Mouse (Mus musculus) CH12.LX (cell line): ENCODE data around the gene Pdcd2. TPM values are rescaled to one million over a fixed set of nuclear protein-coding genes. Genes with fewer than 3 reads are reported as not detected.

ENCODE experiments used
- DNase-seq: peaks from one replicate; pipeline ENCODE4 v3.0.0-alpha.2; 2013; ENCODE audit errors: extremely low read depth
- H3K27ac ChIP-seq: 2 replicates; pipeline ENCODE4 v1.5.1; 2012; ENCODE audit warnings: low read depth, mild to moderate bottlenecking, control low read depth, moderate library complexity; ENCODE audit not compliant: insufficient read depth
- H3K27me3 ChIP-seq: replicated peaks from 2 replicates; pipeline ENCODE3; 2012; ENCODE audit warnings: inconsistent platforms
- H3K36me3 ChIP-seq, 2 experiments: replicated peaks in 1 of 2; 2 replicates each; pipeline versions ENCODE3 to v1.6.1; 2012; ENCODE audit warnings: inconsistent platforms in 1 of 2, low read length in 1 of 2, mild to moderate bottlenecking in 1 of 2, mixed read lengths in 1 of 2, moderate library complexity in 1 of 2; ENCODE audit not compliant: control insufficient read depth in 1 of 2, insufficient read depth in 1 of 2
- H3K4me1 ChIP-seq, 2 experiments: 2 replicates each; pipeline ENCODE4 v1.6.1; 2012; ENCODE audit warnings: inconsistent platforms in 1 of 2, moderate library complexity in 1 of 2; ENCODE audit not compliant: insufficient read depth in 2 of 2, control insufficient read depth in 1 of 2
- H3K4me2 ChIP-seq: 2 replicates; pipeline ENCODE4 v1.6.1; 2012; ENCODE audit warnings: low read depth, mild to moderate bottlenecking, control low read depth; ENCODE audit not compliant: poor library complexity, insufficient read depth, severe bottlenecking
- H3K4me3 ChIP-seq, 3 experiments: fragments of 150-350 bp in 1 of 3; sonication (generic) in 1 of 3; replicated peaks in 1 of 3; 2 replicates each; pipeline versions ENCODE3 to v1.5.1; 2011 to 2012; ENCODE audit warnings: low read depth in 2 of 3, low read length in 2 of 3, mild to moderate bottlenecking in 2 of 3, moderate library complexity in 2 of 3, control low read depth in 1 of 3, improper control_type of control experiment in 1 of 3, inconsistent platforms in 1 of 3, mixed read lengths in 1 of 3; ENCODE audit not compliant: poor library complexity in 1 of 3
- H3K79me2 ChIP-seq: replicated peaks from 2 replicates; pipeline ENCODE4 v1.6.1; 2012; ENCODE audit warnings: mild to moderate bottlenecking, moderate library complexity; ENCODE audit not compliant: control insufficient read depth, poor library complexity, insufficient read depth, severe bottlenecking; ENCODE audit errors: extremely low read depth
- H3K9ac ChIP-seq: 2 replicates; pipeline ENCODE4 v1.6.1; 2012; ENCODE audit warnings: low read depth, mild to moderate bottlenecking, control low read depth, moderate library complexity; ENCODE audit not compliant: insufficient read depth
- H3K9me3 ChIP-seq: replicated peaks from 2 replicates; pipeline ENCODE3; 2012; ENCODE audit warnings: low read length, inconsistent platforms, mixed read lengths
- CHD1 ChIP-seq: IDR thresholded peaks from 2 replicates; pipeline ENCODE4 v1.6.1; 2012; ENCODE audit warnings: low read depth, low read length, improper control_type of control experiment, inconsistent platforms
- CHD2 ChIP-seq: IDR thresholded peaks from 2 replicates; pipeline ENCODE4 v1.6.1; 2011; ENCODE audit warnings: low read length, improper control_type of control experiment
- CTCF ChIP-seq, 2 experiments: IDR thresholded peaks in 1 of 2; conservative IDR thresholded peaks in 1 of 2; 2 replicates each; pipeline ENCODE4 v1.5.1; 2011 to 2012; ENCODE audit warnings: low read depth in 2 of 2, low read length in 2 of 2, improper control_type of control experiment in 1 of 2, inconsistent platforms in 1 of 2, mild to moderate bottlenecking in 1 of 2, moderate library complexity in 1 of 2
- ELF1 ChIP-seq: IDR thresholded peaks from 2 replicates; pipeline ENCODE4 v1.6.1; 2014; ENCODE audit warnings: low read depth, mild to moderate bottlenecking, inconsistent platforms, low read length, improper control_type of control experiment
- ETS1 ChIP-seq: conservative IDR thresholded peaks from 2 replicates; pipeline ENCODE4 v1.6.1; 2012; ENCODE audit warnings: low read depth, mild to moderate bottlenecking, inconsistent platforms, low read length, improper control_type of control experiment, moderate library complexity
- KAT2A ChIP-seq: IDR thresholded peaks from 2 replicates; pipeline ENCODE4 v1.6.1; 2012; ENCODE audit warnings: low read length, improper control_type of control experiment, inconsistent platforms; ENCODE audit not compliant: insufficient replicate concordance
- MAX ChIP-seq: IDR thresholded peaks from 2 replicates; pipeline ENCODE4 v1.6.1; 2011; ENCODE audit warnings: low read length, improper control_type of control experiment
- MAZ ChIP-seq: IDR thresholded peaks from 2 replicates; pipeline ENCODE4 v1.6.1; 2012; ENCODE audit warnings: low read depth, mild to moderate bottlenecking, inconsistent platforms, low read length, improper control_type of control experiment, moderate library complexity
- MEF2A ChIP-seq: IDR thresholded peaks from 2 replicates; pipeline ENCODE4 v1.6.1; 2014; ENCODE audit warnings: low read depth, mild to moderate bottlenecking, inconsistent platforms, low read length, improper control_type of control experiment, borderline replicate concordance
- MYC ChIP-seq: IDR thresholded peaks from 2 replicates; pipeline ENCODE4 v1.6.1; 2011; ENCODE audit warnings: low read depth, mild to moderate bottlenecking, improper control_type of control experiment, low read length
- NELFE ChIP-seq: IDR thresholded peaks from 2 replicates; pipeline ENCODE4 v1.6.1; 2011; ENCODE audit warnings: low read depth, low read length, improper control_type of control experiment
- PAX5 ChIP-seq: IDR thresholded peaks from 2 replicates; pipeline ENCODE4 v1.6.1; 2012; ENCODE audit warnings: low read length, inconsistent platforms, mixed read lengths
- RAD21 ChIP-seq: IDR thresholded peaks from 2 replicates; pipeline ENCODE4 v1.6.1; 2011; ENCODE audit warnings: low read depth, mild to moderate bottlenecking, low read length, improper control_type of control experiment, moderate library complexity
- RCOR1 ChIP-seq: conservative IDR thresholded peaks from 2 replicates; pipeline ENCODE4 v1.6.1; 2012; ENCODE audit warnings: low read depth, mild to moderate bottlenecking, inconsistent platforms, low read length, improper control_type of control experiment
- SIN3A ChIP-seq: IDR thresholded peaks from 2 replicates; pipeline ENCODE4 v1.6.1; 2012; ENCODE audit warnings: low read length, improper control_type of control experiment, inconsistent platforms
- SMC3 ChIP-seq: IDR thresholded peaks from 2 replicates; pipeline ENCODE4 v1.6.1; 2011; ENCODE audit warnings: low read depth, low read length, improper control_type of control experiment
- TBP ChIP-seq: conservative IDR thresholded peaks from 2 replicates; pipeline ENCODE4 v1.6.1; 2011; ENCODE audit warnings: low read depth, low read length, improper control_type of control experiment
- USF1 ChIP-seq: IDR thresholded peaks from 2 replicates; pipeline ENCODE4 v1.6.1; 2014; ENCODE audit warnings: low read depth, mild to moderate bottlenecking, inconsistent platforms, low read length, improper control_type of control experiment
- ZC3H11A ChIP-seq: IDR thresholded peaks from 2 replicates; pipeline ENCODE4 v1.6.1; 2012; ENCODE audit warnings: low read depth, mild to moderate bottlenecking, inconsistent platforms, low read length, improper control_type of control experiment
- ZMIZ1 ChIP-seq: IDR thresholded peaks from 2 replicates; pipeline ENCODE4 v1.6.1; 2012; ENCODE audit warnings: low read depth, mild to moderate bottlenecking, inconsistent platforms, low read length, improper control_type of control experiment
- dilution Hi-C: fragments of 300-500 bp; cut with MboI; formaldehyde crosslinking; loops from 2 replicates; pipeline ENCODE4 v1.14.3; 2020; ENCODE audit warnings: low sequenced_read_pairs; ENCODE audit not compliant: extremely low pct_unique_long_range_greater_than_20kb, extremely low pct_ligation_motif_present
- in situ Hi-C: fragments of 300-500 bp; cut with MboI; formaldehyde crosslinking; loops from 3 replicates; pipeline ENCODE4 v1.14.3; 2019; ENCODE audit warnings: low sequenced_read_pairs, low pct_ligation_motif_present, low pct_unique_long_range_greater_than_20kb, mixed read lengths
- polyA plus RNA-seq: library from polyadenylated mRNA; unstranded; fragments of >175 nt; gene quantifications from 2 replicates; pipeline ENCODE4 v1.2.1, GENCODE M21; 2012; ENCODE audit warnings: low read depth; ENCODE audit not compliant: insufficient read length
- total RNA-seq, 2 experiments: library from RNA; depleted of rRNA; stranded (reverse); fragments of 300-350 nt in 1 of 2; fragments of >200 nt in 1 of 2; gene quantifications; 2 replicates each; pipeline ENCODE4 v1.2.3; 2012 to 2014

The Pdcd2 gene
- total and polyA plus RNA-seq, 3 experiments, result 78.2 to 106 (median 98.6) TPM

DNA sequence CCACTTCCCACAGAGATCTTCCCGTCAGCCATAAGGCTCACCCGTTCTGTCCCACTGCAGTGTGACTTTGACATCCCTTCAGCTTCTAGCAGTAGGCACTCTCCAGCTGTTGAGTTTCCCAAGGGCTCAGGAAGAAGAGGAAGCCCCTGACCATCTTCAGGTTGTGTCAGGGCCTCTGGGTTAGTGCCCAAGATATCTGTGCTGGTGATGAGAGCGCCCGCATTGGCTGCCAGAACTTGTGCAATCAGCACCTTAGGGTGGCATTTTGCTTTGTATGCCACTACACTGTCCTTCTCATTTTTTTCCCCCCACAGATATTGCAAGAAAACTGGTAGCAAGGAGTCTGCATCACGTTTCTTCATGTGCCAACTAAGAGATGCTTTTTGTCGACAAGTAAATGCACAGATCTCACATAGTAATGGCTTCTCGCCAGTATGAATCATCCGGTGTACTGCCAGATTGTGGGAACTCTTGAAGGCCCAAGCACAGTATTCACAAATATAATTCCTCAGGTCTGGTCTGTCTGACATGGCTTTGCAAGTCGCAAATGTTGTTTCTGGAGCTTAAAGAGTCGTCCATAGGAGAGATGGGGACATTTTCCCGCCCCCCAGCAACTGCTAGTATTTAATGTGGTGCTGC, 8.2 kb upstream of the Pdcd2 start:
- 0 out of 2 replicates have a peak overlapping the region, but pooled peaks have one; percentile 31 for H3K4me2 ChIP-seq
- dilution Hi-C loops, result no loop called here
- TF ChIP-seq ZC3H11A (no peak), CTCF (conservative IDR thresholded peaks at IDR 0.05 in 1 of 2, IDR thresholded peaks at IDR 0.05 in 1 of 2; ENCODE audit: low read depth in 2 of 2, low read length in 2 of 2) (no peak), NELFE (no peak), KAT2A (no peak), RCOR1 (no peak), SIN3A (no peak), PAX5 (no peak), MEF2A (no peak), MAZ (no peak), MYC (no peak), MAX (no peak), CHD1 (no peak), ZMIZ1 (no peak), ELF1 (no peak), USF1 (no peak), RAD21 (no peak), TBP (no peak), ETS1 (no peak)
- TF ChIP-seq, all 38 proteins: peak for 0
- H3K9ac ChIP-seq, result no peak overlapping the region
- no peaks in the 10 kb centered on the region for H3K36me3 ChIP-seq
- peak overlapping the region in 2 of 3 experiments; percentile 14 to 17 for H3K4me3 ChIP-seq
- no peaks in the 10 kb centered on the region for H3K79me2 ChIP-seq
- H3K9me3 ChIP-seq, result peaks cover 3% of the 10 kb centered on the region
- in situ Hi-C loops, result loop anchor here (25.0 kb wide), 1 partner anchor 177 kb away; the partner anchor contains the start of gene Chd1
- H3K27ac ChIP-seq, result no peak overlapping the region
- H3K4me1 ChIP-seq, result peaks cover 0 to 21% of the 10 kb centered on the region in 2 experiments; a peak in 3 of 4 replicates
- H3K27me3 ChIP-seq, result no peaks in the 10 kb centered on the region
- DNase-seq, result no peak

GRCm38 (mm10) chr17:15530141-15530540, 3.0 kb upstream of the Pdcd2 start:
- TF ChIP-seq ETS1 (no peak), RAD21 (peak; percentile 58), SMC3 (peak; percentile 77), CTCF (conservative IDR thresholded peaks at IDR 0.05 in 1 of 2, IDR thresholded peaks at IDR 0.05 in 1 of 2; ENCODE audit: low read depth in 2 of 2, low read length in 2 of 2) (peak in 1 of 2 experiments; percentile 78; a peak in 2 of 4 replicates), CHD2 (no peak)
- TF ChIP-seq, all 38 proteins: peak for 3
- Histone ChIP-seq H3K4me2 (no peak overlapping the region), H3K9me3 (peaks cover 3% of the 10 kb centered on the region), H3K27ac (no peak overlapping the region), H3K27me3 (no peaks in the 10 kb centered on the region), H3K36me3 (peaks cover 3 to 10% of the 10 kb centered on the region in 2 experiments), H3K79me2 (peaks cover 16% of the 10 kb centered on the region), H3K9ac (no peak overlapping the region), H3K4me1 (peaks cover 4 to 30% of the 10 kb centered on the region in 2 experiments; a peak in 3 of 4 replicates), H3K4me3 (no peak overlapping the region)
- dilution Hi-C loops, result no loop called here
- DNase-seq, result peak; percentile 59
- in situ Hi-C loops, result loop anchor here (25.0 kb wide), 1 partner anchor 182 kb away; the partner anchor contains the start of gene Chd1
